9 mouse cellular contexts compared by ENCODE assay signal in genomic region chr10:7393143-7394035, GRCm38 (mm10).
DNase-seq lines count a peak whose midpoint lies in the region; ATAC-seq and TF ChIP-seq lines count a peak whose summit lies in the region.
"Had no signal": no experiment of that assay in that cellular context is flagged by ENCODE, and none has a peak within 500 bp of the region (broad histone marks: within the 10 kb centered on the region; RNA-seq: fewer than 3 reads in every experiment).

No protein-coding gene starts in this region.

- no peaks in the 10 kb centered on the region for H3K36me3 ChIP-seq in intestine, embryonic 15.5 days
- H3K36me3 ChIP-seq in midbrain, embryonic 13.5 days = no peaks in the 10 kb centered on the region

- H3K4me2 ChIP-seq in intestine, embryonic 15.5 days (replicated peaks) = peak overlapping the region; percentile 100
- H3K4me2 ChIP-seq in midbrain, embryonic 13.5 days (replicated peaks) = peak overlapping the region; percentile 92

- H3K9ac ChIP-seq in intestine, embryonic 15.5 days = no peak overlapping the region
- H3K9ac ChIP-seq in midbrain, embryonic 13.5 days (replicated peaks) = peak overlapping the region; percentile 25

- 0 out of 2 replicates have a peak, but pooled peaks cover 2% of the 10 kb centered on the region for H3K9me3 ChIP-seq in intestine, embryonic 15.5 days
- H3K9me3 ChIP-seq in midbrain, embryonic 13.5 days = no peaks in the 10 kb centered on the region

- peaks cover 10% of the 10 kb centered on the region for H3K4me1 ChIP-seq in intestine, embryonic 15.5 days (replicated peaks)
- peaks cover 26% of the 10 kb centered on the region for H3K4me1 ChIP-seq in midbrain, embryonic 13.5 days (replicated peaks)

- no peak for TF ChIP-seq CTCF in gastrocnemius, adult 2 months (IDR thresholded peaks at IDR 0.05)

- WGBS in intestine, embryonic 15.5 days = 10% methylated on average over 55 of the region's 55 CpGs
- 6% methylated on average over 55 of the region's 55 CpGs for WGBS in midbrain, embryonic 13.5 days

- peak; percentile 21 for DNase-seq in gastrocnemius, adult 2 months
- no peak for DNase-seq in gastrocnemius, postnatal 14 days
- peak; percentile 30 for DNase-seq in embryo, embryonic 11 days
- no peak for DNase-seq in layer of hippocampus, postnatal 36 days
- DNase-seq in left cerebral cortex, adult 8-10 months (ENCODE audit: low spot score in 2 of 2) = no peak
- no peak for DNase-seq in urinary bladder, adult 2 months (ENCODE audit: low spot score)

- H3K27ac ChIP-seq in gastrocnemius, adult 2 months = no peak overlapping the region
- H3K27ac ChIP-seq in intestine, embryonic 15.5 days = no peak overlapping the region
- no peak overlapping the region for H3K27ac ChIP-seq in midbrain, embryonic 13.5 days

- peaks cover 22% of the 10 kb centered on the region for H3K27me3 ChIP-seq in intestine, embryonic 15.5 days (replicated peaks)
- peaks cover 46% of the 10 kb centered on the region for H3K27me3 ChIP-seq in midbrain, embryonic 13.5 days
- H3K27me3 ChIP-seq: CH12.LX had no signal

- ATAC-seq in intestine, embryonic 15.5 days = 0 out of 2 replicates have a peak, but pooled peaks have one; percentile 24
- peak; percentile 41 for ATAC-seq in midbrain, embryonic 13.5 days

- intact Hi-C loops in gastrocnemius, adult 2 months (cut with DNase I) = no loop called here
- intact Hi-C loops in gastrocnemius, postnatal 14 days (cut with DNase I; ENCODE audit: low total_unique reads) = no loop called here

- no peak overlapping the region for H3K4me3 ChIP-seq in gastrocnemius, adult 2 months
- H3K4me3 ChIP-seq in intestine, embryonic 15.5 days (replicated peaks) = peak overlapping the region; percentile 64
- H3K4me3 ChIP-seq in midbrain, embryonic 13.5 days (replicated peaks) = peak overlapping the region; percentile 49

Comparison
In these comparisons a context has a peak if more than half of its experiments do, and no peak if none do; other contexts are left out.
1. DNase-seq: peak in gastrocnemius, adult 2 months (single experiment) and embryo, embryonic 11 days (single experiment); none in gastrocnemius, postnatal 14 days (single experiment), layer of hippocampus, postnatal 36 days (0 of 2), left cerebral cortex, adult 8-10 months (0 of 2) and urinary bladder, adult 2 months (single experiment).